Mouse (Mus musculus): ENCODE results near the gene Dctn3.

DNA sequence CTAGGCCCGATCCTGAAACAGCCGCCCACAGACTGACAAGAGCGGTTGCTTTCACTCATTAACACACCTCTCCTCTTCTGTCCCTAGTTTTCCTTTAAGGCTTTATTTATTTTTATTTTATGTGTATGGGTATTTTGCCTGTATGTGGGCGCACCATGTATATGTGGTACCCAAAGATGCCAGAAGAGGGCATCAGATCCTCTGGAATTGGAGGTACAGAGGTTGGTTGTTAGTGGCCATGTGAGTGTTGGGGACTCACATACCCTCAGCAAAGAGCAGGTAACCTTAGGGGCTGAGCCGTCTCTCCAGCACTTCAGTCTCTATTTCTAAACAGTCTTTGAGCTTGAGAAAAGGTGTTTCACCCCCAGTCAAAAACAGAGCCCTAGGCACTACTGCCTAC lies 7.4 kb downstream of the Dctn3 start:
- no peak for TF ChIP-seq CTCF (IDR thresholded peaks at IDR 0.05; ENCODE audit: borderline replicate concordance, insufficient read depth, low read length)
- no peak for TF ChIP-seq POLR2A (IDR thresholded peaks at IDR 0.05; ENCODE audit: low read depth, low read length)
